Mouse (Mus musculus) hindbrain, postnatal 0 days (tissue): ENCODE results near the gene Gm36028. TPM values are rescaled to one million over a fixed set of nuclear protein-coding genes. Genes with fewer than 3 reads are reported as not detected.

Source experiments
- ATAC-seq: fragments of 200-750 bp; cut with Nextera tagmentation; 2 replicates; pipeline ENCODE4 v1.8.0; 2017; ENCODE audit warnings: mild to moderate bottlenecking, moderate TSS enrichment, moderate library complexity
- DNase-seq: peaks from one replicate; pipeline ENCODE4 v3.0.0-alpha.2; 2015; ENCODE audit warnings: low spot score
- H3K27ac ChIP-seq: fragments of 300-500 bp; sonication (generic); 2 replicates; pipeline ENCODE4 v1.5.1; 2014; ENCODE audit warnings: mild to moderate bottlenecking
- H3K27me3 ChIP-seq: fragments of 300-500 bp; sonication (generic); 2 replicates; pipeline ENCODE4 v1.6.1; 2014; ENCODE audit warnings: low read length, mixed read lengths; ENCODE audit not compliant: insufficient read depth
- H3K36me3 ChIP-seq: fragments of 300-500 bp; sonication (generic); 2 replicates; pipeline ENCODE4 v1.6.1; 2014; ENCODE audit warnings: low read length, mixed read lengths; ENCODE audit not compliant: insufficient read depth
- H3K4me1 ChIP-seq: fragments of 300-500 bp; sonication (generic); 2 replicates; pipeline ENCODE4 v1.6.1; 2014; ENCODE audit warnings: antibody characterized with exemption, low read length, mixed read lengths; ENCODE audit not compliant: insufficient read depth
- H3K4me2 ChIP-seq: fragments of 300-500 bp; sonication (generic); 2 replicates; pipeline ENCODE4 v1.6.1; 2014; ENCODE audit warnings: low read depth, mild to moderate bottlenecking, low read length, moderate library complexity, mixed read lengths
- H3K4me3 ChIP-seq: fragments of 300-500 bp; sonication (generic); 2 replicates; pipeline ENCODE4 v1.5.1; 2014; ENCODE audit warnings: low read length
- H3K9ac ChIP-seq: fragments of 300-500 bp; sonication (generic); replicated peaks from 2 replicates; pipeline ENCODE4 v1.6.1; 2014; ENCODE audit warnings: mild to moderate bottlenecking, low read length, moderate library complexity, mixed read lengths
- H3K9me3 ChIP-seq: fragments of 300-500 bp; sonication (generic); 2 replicates; pipeline ENCODE4 v1.6.1; 2016; ENCODE audit warnings: low read length, mixed read lengths
- CTCF ChIP-seq: IDR thresholded peaks from 2 replicates; pipeline ENCODE4 v1.5.1; 2016; ENCODE audit warnings: antibody characterized with exemption, control low read depth, low read depth
- WGBS: fragments of 180-500 bp; shearing (Covaris S2); extraction: QIAGEN DNeasy Blood & Tissue Kit; methylation state at CpG from one replicate; pipeline ENCODE4 v1.1.7; 2014; 5-methylcytosine and 5-hydroxymethylcytosine counted together
- polyA plus RNA-seq: library from polyadenylated mRNA; unstranded; fragments of >200 nt; fragmentation: Nextera tagmentation; extraction: Ambion mirVana; gene quantifications from 2 replicates; pipeline ENCODE4 v1.2.1, GENCODE M21; 2015
- total RNA-seq: library from RNA; depleted of rRNA; stranded (reverse); fragments of >200 nt; gene quantifications from 2 replicates; pipeline ENCODE4 v1.2.3, GENCODE M21; 2014

Gene Gm36028
- total and polyA plus RNA-seq, 2 experiments from 2014 or later = 0.18 TPM; not detected in 1

DNA sequence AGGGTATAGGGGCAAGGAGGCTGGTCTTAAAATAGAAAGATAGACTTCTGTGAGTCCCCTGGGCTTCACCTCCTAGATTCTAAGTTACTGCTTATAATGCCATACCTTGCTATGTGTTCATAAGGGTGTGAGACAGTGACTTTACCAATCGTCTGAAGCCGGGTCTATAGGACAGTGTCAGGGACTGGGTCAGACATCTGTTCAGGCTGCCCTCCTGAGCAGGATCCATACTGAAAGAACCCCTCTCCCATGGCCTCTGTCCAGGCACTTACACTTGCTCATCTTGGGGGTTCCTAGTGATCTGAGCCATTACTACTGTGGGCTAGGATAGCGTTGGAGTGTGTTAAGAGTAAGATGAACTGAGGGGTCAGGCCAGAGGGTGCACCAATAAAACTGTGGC lies 34.7 kb downstream of the Gm36028 start:
- peaks cover 19% of the 10 kb centered on the region; the same call in 1 of the 2 replicates for H3K36me3 ChIP-seq
- H3K27me3 ChIP-seq = no peaks in the 10 kb centered on the region
- DNase-seq (no peak), ATAC-seq (no peak)
- 88% methylated on average over 3 of the region's 3 CpGs for WGBS
- no peak overlapping the region for H3K4me3 ChIP-seq
- H3K4me1 ChIP-seq = no peaks in the 10 kb centered on the region
- TF ChIP-seq CTCF = no peak
- no peak overlapping the region for H3K4me2 ChIP-seq
- H3K9ac ChIP-seq = no peak overlapping the region
- H3K9me3 ChIP-seq = no peaks in the 10 kb centered on the region
- H3K27ac ChIP-seq = no peak overlapping the region

DNA sequence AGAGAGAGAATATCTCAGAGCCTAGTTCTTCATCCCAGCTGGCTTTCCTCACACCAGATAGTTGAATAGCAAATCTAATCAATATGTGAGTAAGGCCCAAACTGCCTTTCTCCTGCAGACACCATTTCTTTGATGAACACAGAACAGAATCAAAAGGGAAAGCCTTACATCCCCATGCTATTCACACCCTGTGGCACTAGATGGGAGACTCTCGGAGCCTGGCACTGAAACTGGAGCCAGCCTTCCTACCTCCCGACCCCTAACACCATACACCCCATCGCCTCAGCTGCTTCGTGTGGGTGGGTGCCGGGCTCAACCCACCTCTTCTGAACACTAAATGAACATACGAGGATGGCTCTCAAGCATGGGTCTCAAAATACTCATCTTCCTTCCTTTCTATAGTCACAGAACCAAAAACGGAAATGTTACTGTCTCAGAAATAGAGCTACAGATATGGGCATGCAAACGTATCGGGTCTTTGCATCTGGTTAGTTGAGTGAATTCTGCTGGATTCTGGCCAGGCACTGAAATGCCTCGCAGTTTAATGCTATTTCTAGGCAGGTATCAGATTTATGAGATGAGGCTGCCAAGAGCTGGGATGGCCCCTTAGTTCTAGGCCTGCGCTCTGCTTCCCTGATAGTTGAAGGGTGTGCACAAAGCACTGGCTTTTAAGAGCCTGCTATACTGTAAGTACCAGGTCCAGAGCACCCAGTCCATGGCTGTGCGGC lies 36.0 kb downstream of the Gm36028 start:
- no peaks in the 10 kb centered on the region for H3K27me3 ChIP-seq
- ATAC-seq (no peak), DNase-seq (no peak)
- H3K9ac ChIP-seq = no peak overlapping the region
- WGBS = 87% methylated on average over 12 of the region's 12 CpGs
- TF ChIP-seq CTCF = no peak
- no peak overlapping the region for H3K4me2 ChIP-seq
- no peak overlapping the region for H3K4me3 ChIP-seq
- no peaks in the 10 kb centered on the region for H3K9me3 ChIP-seq
- peaks cover 14% of the 10 kb centered on the region; the same call in 1 of the 2 replicates for H3K36me3 ChIP-seq
- H3K4me1 ChIP-seq = no peaks in the 10 kb centered on the region
- no peak overlapping the region for H3K27ac ChIP-seq

DNA sequence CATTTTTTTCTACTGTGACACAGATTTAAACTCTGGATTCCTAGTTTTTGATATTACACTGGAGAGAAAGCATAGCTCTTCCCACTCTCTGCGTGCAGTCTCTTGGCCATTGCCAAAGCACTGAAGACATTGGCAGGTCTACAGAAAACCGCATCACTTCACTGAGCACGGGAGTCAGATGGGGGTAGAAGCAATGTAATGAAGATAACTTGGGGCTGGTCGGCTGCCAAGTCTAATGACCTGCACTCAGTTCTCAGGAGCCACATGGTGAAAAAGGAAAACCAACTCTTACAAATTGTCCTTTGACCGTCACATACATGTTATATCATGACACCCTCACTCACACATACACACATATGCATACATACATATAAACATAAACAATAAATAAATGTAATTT lies 37.0 kb downstream of the Gm36028 start:
- Histone ChIP-seq H3K4me3 (no peak overlapping the region), H3K9ac (no peak overlapping the region), H3K27me3 (no peaks in the 10 kb centered on the region), H3K9me3 (no peaks in the 10 kb centered on the region), H3K36me3 (peaks cover 9% of the 10 kb centered on the region; the same call in 1 of the 2 replicates), H3K4me1 (no peaks in the 10 kb centered on the region), H3K27ac (no peak overlapping the region), H3K4me2 (no peak overlapping the region)
- ATAC-seq (peak; percentile 70), DNase-seq (peak; percentile 78)
- TF ChIP-seq CTCF = no peak
- 47% methylated on average over 5 of the region's 5 CpGs for WGBS

DNA sequence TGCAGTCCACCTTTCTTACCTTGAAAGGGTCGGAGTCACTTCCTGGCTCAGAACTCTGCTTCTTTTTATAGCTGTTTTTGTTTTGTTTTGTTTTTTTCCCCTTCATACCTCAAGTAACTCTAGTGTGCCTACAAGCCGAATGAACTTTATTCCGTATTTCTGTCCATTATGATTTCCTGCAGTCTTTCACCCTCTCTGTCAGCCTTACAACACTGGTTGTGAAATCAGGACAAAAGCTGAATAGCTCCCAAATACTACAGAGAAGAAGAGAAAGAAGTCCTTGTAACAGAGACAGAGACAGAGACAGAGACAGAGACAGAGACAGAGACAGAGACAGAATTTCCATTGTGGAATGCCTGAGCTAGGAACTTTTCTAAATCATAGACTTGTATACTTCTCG lies 43.0 kb downstream of the Gm36028 start:
- no peaks in the 10 kb centered on the region for H3K36me3 ChIP-seq
- no peaks in the 10 kb centered on the region; the same call in 1 of the 2 replicates for H3K4me1 ChIP-seq
- 93% methylated on average over 4 of the region's 4 CpGs for WGBS
- no peak for DNase-seq
- H3K9ac ChIP-seq = no peak overlapping the region
- H3K4me3 ChIP-seq = no peak overlapping the region
- TF ChIP-seq CTCF = no peak
- ATAC-seq = no peak
- H3K27me3 ChIP-seq = no peaks in the 10 kb centered on the region
- no peak overlapping the region for H3K4me2 ChIP-seq
- no peaks in the 10 kb centered on the region for H3K9me3 ChIP-seq
- H3K27ac ChIP-seq = no peak overlapping the region

DNA sequence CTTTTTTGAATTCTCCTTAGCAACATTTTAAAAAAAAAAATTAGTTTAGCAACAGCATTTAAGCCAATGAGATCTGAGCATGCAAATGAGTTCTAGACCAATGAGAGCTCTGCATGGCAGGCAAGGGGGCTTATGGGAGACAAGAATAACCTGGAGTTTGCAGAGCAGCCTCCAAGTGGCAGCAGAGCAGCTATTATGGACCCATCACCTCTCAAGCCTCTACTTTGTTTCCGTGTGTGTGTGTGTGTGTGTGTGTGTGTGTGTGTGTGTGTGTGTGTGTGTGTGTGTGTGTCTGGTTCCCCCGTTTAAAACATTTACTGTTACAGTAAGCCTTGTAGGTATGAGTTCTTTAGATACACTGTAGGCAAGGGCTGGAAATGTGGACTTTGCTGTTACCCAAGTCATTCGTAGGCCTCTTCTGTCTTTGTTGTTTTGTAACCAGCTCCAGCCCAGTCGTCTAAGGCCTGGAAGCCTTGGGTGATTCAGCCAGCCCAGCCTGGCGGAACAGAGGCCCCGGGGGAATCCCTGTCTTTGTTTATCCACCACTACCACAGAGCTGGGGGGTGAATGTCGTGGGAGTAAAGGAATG lies 46.5 kb downstream of the Gm36028 start:
- H3K27me3 ChIP-seq = no peaks in the 10 kb centered on the region
- peak; percentile 80 for TF ChIP-seq CTCF
- no peak overlapping the region for H3K9ac ChIP-seq
- no peaks in the 10 kb centered on the region; the same call in 1 of the 2 replicates for H3K4me1 ChIP-seq
- ATAC-seq (peak; percentile 97), DNase-seq (peak; percentile 93)
- no peaks in the 10 kb centered on the region for H3K9me3 ChIP-seq
- H3K36me3 ChIP-seq = no peaks in the 10 kb centered on the region
- H3K27ac ChIP-seq = peak overlapping the region; percentile 71; the same call in 1 of the 2 replicates
- no peak overlapping the region for H3K4me3 ChIP-seq
- 12% methylated on average over 7 of the region's 7 CpGs for WGBS
- 0 out of 2 replicates have a peak overlapping the region, but pooled peaks have one; percentile 5 for H3K4me2 ChIP-seq

DNA sequence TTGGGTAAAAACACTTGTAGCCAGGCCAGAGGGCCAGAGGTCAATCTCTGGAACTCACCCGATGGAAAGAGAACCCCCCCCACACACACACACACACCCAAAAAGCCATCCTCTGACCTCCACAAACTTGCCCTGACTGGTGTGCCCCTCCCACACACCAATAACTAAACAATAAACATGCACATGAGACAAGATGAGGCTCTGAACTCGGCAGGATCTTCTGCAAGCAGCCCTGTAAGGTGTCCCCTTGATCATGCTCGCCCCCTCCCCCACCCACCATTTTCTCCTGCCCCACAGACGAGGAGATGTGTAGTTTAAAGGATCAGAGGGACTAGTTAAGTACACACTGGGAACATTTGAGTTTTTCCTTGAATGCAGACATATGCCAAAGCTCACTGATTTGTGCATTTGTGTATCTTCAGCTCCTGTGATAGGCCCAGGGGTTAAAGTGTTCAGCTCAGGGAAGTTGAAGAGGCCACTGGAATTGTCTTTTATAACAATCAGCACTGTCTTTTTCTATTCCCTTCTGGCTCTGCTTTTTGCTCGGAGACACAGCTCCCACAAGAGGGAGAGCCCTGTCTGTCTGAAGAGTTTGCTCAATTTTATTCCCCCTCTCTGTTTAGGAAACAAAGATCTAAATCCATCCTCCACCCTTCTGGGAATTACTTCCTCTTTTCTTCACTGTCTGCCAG lies 47.1 kb downstream of the Gm36028 start:
- Histone ChIP-seq H3K36me3 (no peaks in the 10 kb centered on the region), H3K4me3 (no peak overlapping the region), H3K27me3 (no peaks in the 10 kb centered on the region), H3K9ac (no peak overlapping the region), H3K4me1 (no peaks in the 10 kb centered on the region; the same call in 1 of the 2 replicates), H3K4me2 (0 out of 2 replicates have a peak overlapping the region, but pooled peaks have one; percentile 5), H3K27ac (peak overlapping the region; percentile 46; the same call in 1 of the 2 replicates), H3K9me3 (no peaks in the 10 kb centered on the region)
- DNase-seq (no peak), ATAC-seq (no peak)
- TF ChIP-seq CTCF = no peak
- WGBS = 27% methylated on average over 5 of the region's 5 CpGs
